Mouse (Mus musculus): Measurements from ENCODE around the gene Zfp212.

The Zfp212 gene

GRCm38 (mm10) chr6:47920447-47921340 is at the start of gene Zfp212:
Gene Zfp212 (plus strand): TSS chr6:47920476.
- peak; percentile 71 for DNase-seq (ENCODE audit: low read depth, low spot score)

- no peak for DNase-seq (ENCODE audit: low read depth, low spot score)
Measured at GRCm38 (mm10) chr6:47872266-47872665, 48.0 kb upstream of the Zfp212 start.

- DNase-seq (ENCODE audit: low read depth, low spot score) = no peak
Measured at GRCm38 (mm10) chr6:47877058-47877457, 43.2 kb upstream of the Zfp212 start, which contains the start of gene Zfp282. Gene Zfp282 (plus strand): TSS chr6:47877204.

- DNase-seq (ENCODE audit: low read depth, low spot score) = peak; percentile 78
Measured at GRCm38 (mm10) chr6:47877461-47878132, 42.7 kb upstream of the Zfp212 start.

- DNase-seq (ENCODE audit: low read depth, low spot score) = peak; percentile 5
Measured at GRCm38 (mm10) chr6:47878133-47878514, 42.2 kb upstream of the Zfp212 start.

- no peak for DNase-seq (ENCODE audit: low read depth, low spot score)
Measured at GRCm38 (mm10) chr6:47878593-47878992, 41.7 kb upstream of the Zfp212 start.

- no peak for DNase-seq (ENCODE audit: low read depth, low spot score)
Measured at GRCm38 (mm10) chr6:47879049-47879716, 41.1 kb upstream of the Zfp212 start.

- DNase-seq (ENCODE audit: low read depth, low spot score) = no peak
Measured at GRCm38 (mm10) chr6:47880166-47880565, 40.1 kb upstream of the Zfp212 start.

- no peak for DNase-seq (ENCODE audit: low read depth, low spot score)
Measured at GRCm38 (mm10) chr6:47888812-47889383, 31.4 kb upstream of the Zfp212 start.

- DNase-seq (ENCODE audit: low read depth, low spot score) = no peak
Measured at GRCm38 (mm10) chr6:47899416-47899815, 20.9 kb upstream of the Zfp212 start.

- no peak for DNase-seq (ENCODE audit: low read depth, low spot score)
Measured at GRCm38 (mm10) chr6:47903587-47903986, 16.7 kb upstream of the Zfp212 start.

GRCm38 (mm10) chr6:47904361-47904760 is 15.9 kb upstream of the Zfp212 start:
- no peak for DNase-seq (ENCODE audit: low read depth, low spot score)

- DNase-seq (ENCODE audit: low read depth, low spot score) = no peak
Measured at GRCm38 (mm10) chr6:47904917-47905695, 15.2 kb upstream of the Zfp212 start.

- no peak for DNase-seq (ENCODE audit: low read depth, low spot score)
Measured at GRCm38 (mm10) chr6:47906326-47906725, 13.9 kb upstream of the Zfp212 start.

GRCm38 (mm10) chr6:47909007-47909406 is 11.3 kb upstream of the Zfp212 start:
- no peak for DNase-seq (ENCODE audit: low read depth, low spot score)

- no peak for DNase-seq (ENCODE audit: low read depth, low spot score)
Measured at GRCm38 (mm10) chr6:47911650-47912049, 8.6 kb upstream of the Zfp212 start.

- DNase-seq (ENCODE audit: low read depth, low spot score) = no peak
Measured at GRCm38 (mm10) chr6:47912991-47913390, 7.3 kb upstream of the Zfp212 start.

GRCm38 (mm10) chr6:47917051-47917450 is 3.2 kb upstream of the Zfp212 start:
- no peak for DNase-seq (ENCODE audit: low read depth, low spot score)

- no peak for DNase-seq (ENCODE audit: low read depth, low spot score)
Measured at GRCm38 (mm10) chr6:47918768-47919274, 1.5 kb upstream of the Zfp212 start.

- DNase-seq (ENCODE audit: low read depth, low spot score) = no peak
Measured at GRCm38 (mm10) chr6:47919646-47920446, 430 bp upstream of the Zfp212 start.
